14 mouse cellular contexts compared by ENCODE assay signal in genomic region chr15:67249147-67249546, GRCm38 (mm10).
A peak's percentile ranks its signal among the peaks of the same experiment; 100 is the strongest.
DNase-seq lines count a peak whose midpoint lies in the region; ATAC-seq lines count a peak whose summit lies in the region.
"Had no signal": no experiment of that assay in that cellular context is flagged by ENCODE, and none has a peak within 500 bp of the region (broad histone marks: within the 10 kb centered on the region; RNA-seq: fewer than 3 reads in every experiment).

No protein-coding gene starts in this region.

- no peak overlapping the region for H3K27ac ChIP-seq in forebrain, embryonic 16.5 days (ENCODE audit: low read length)
- H3K27ac ChIP-seq in forebrain, embryonic 10.5 days = no peak overlapping the region
- no peak overlapping the region for H3K27ac ChIP-seq in hindbrain, embryonic 15.5 days (replicated peaks)
- no peak overlapping the region for H3K27ac ChIP-seq in hindbrain, embryonic 12.5 days
- H3K27ac ChIP-seq: embryonic facial prominence, embryonic 13.5 days; kidney, embryonic 15.5 days; lung, embryonic 15.5 days had no signal

- no peak for DNase-seq in forebrain, embryonic 10.5 days (ENCODE audit: extremely low spot score, low spot score)
- DNase-seq in right cerebral cortex, postnatal 10 days (ENCODE audit: low spot score in 2 of 2) = peak; percentile 25 to 35
- DNase-seq in right cerebral cortex, postnatal 25 days = no peak
- DNase-seq in spleen, adult 18-20 months = no peak
- DNase-seq: B cell, adult 2 months; cerebellum, adult 9-10 months had no signal

- H3K36me3 ChIP-seq in forebrain, embryonic 16.5 days (ENCODE audit: control insufficient read depth, insufficient read depth) = no peaks in the 10 kb centered on the region
- H3K36me3 ChIP-seq in forebrain, embryonic 10.5 days (replicated peaks) = no peaks in the 10 kb centered on the region
- H3K36me3 ChIP-seq in hindbrain, embryonic 15.5 days = no peaks in the 10 kb centered on the region
- no peaks in the 10 kb centered on the region for H3K36me3 ChIP-seq in hindbrain, embryonic 12.5 days
- H3K36me3 ChIP-seq: embryonic facial prominence, embryonic 13.5 days; kidney, embryonic 15.5 days; lung, embryonic 15.5 days had no signal

- no peak overlapping the region for H3K4me3 ChIP-seq in forebrain, embryonic 16.5 days (replicated peaks; ENCODE audit: low read length)
- H3K4me3 ChIP-seq in forebrain, embryonic 10.5 days = no peak overlapping the region
- H3K4me3 ChIP-seq in hindbrain, embryonic 15.5 days = no peak overlapping the region
- no peak overlapping the region for H3K4me3 ChIP-seq in hindbrain, embryonic 12.5 days
- H3K4me3 ChIP-seq: embryonic facial prominence, embryonic 13.5 days; kidney, embryonic 15.5 days; lung, embryonic 15.5 days had no signal

- H3K4me1 ChIP-seq in forebrain, embryonic 16.5 days (replicated peaks; ENCODE audit: control insufficient read depth, insufficient read depth, low read length) = peaks cover 23% of the 10 kb centered on the region
- peaks cover 24% of the 10 kb centered on the region for H3K4me1 ChIP-seq in forebrain, embryonic 10.5 days
- H3K4me1 ChIP-seq in hindbrain, embryonic 15.5 days (replicated peaks) = peaks cover 16% of the 10 kb centered on the region
- peaks cover 21% of the 10 kb centered on the region for H3K4me1 ChIP-seq in hindbrain, embryonic 12.5 days
- H3K4me1 ChIP-seq: embryonic facial prominence, embryonic 13.5 days; kidney, embryonic 15.5 days; lung, embryonic 15.5 days had no signal

- 25% methylated on average over 4 of the region's 4 CpGs for WGBS in forebrain, embryonic 16.5 days
- WGBS in forebrain, embryonic 10.5 days = 44% methylated on average over 4 of the region's 4 CpGs
- 28% methylated on average over 4 of the region's 4 CpGs for WGBS in hindbrain, embryonic 15.5 days
- 39% methylated on average over 4 of the region's 4 CpGs for WGBS in hindbrain, embryonic 12.5 days

- no peak overlapping the region for H3K9ac ChIP-seq in forebrain, embryonic 16.5 days (replicated peaks; ENCODE audit: low read depth, low read length)
- H3K9ac ChIP-seq in hindbrain, embryonic 15.5 days = no peak overlapping the region
- no peak overlapping the region for H3K9ac ChIP-seq in hindbrain, embryonic 12.5 days
- H3K9ac ChIP-seq: embryonic facial prominence, embryonic 13.5 days; kidney, embryonic 15.5 days; lung, embryonic 15.5 days had no signal

- ATAC-seq in forebrain, embryonic 16.5 days = peak; percentile 10; the same call in 1 of the 2 replicates
- ATAC-seq in hindbrain, embryonic 15.5 days (ENCODE audit: low FRiP score, low read depth) = peak; percentile 66; the same call in 1 of the 2 replicates
- ATAC-seq in hindbrain, embryonic 12.5 days (ENCODE audit: low FRiP score) = no peak
- ATAC-seq in erythroid progenitor cell, adult 5-6 weeks (replicated peaks; ENCODE audit: low FRiP score, poor library complexity, severe bottlenecking) = no peak

- H3K4me2 ChIP-seq in forebrain, embryonic 16.5 days (ENCODE audit: low read length) = no peak overlapping the region
- no peak overlapping the region for H3K4me2 ChIP-seq in hindbrain, embryonic 15.5 days
- no peak overlapping the region for H3K4me2 ChIP-seq in hindbrain, embryonic 12.5 days (replicated peaks)
- H3K4me2 ChIP-seq: embryonic facial prominence, embryonic 13.5 days; kidney, embryonic 15.5 days; liver, embryonic 11.5 days; lung, embryonic 15.5 days had no signal

- H3K9me3 ChIP-seq in forebrain, embryonic 16.5 days (ENCODE audit: control insufficient read depth, low read length) = no peaks in the 10 kb centered on the region
- H3K9me3 ChIP-seq in forebrain, embryonic 10.5 days = no peaks in the 10 kb centered on the region
- H3K9me3 ChIP-seq in hindbrain, embryonic 15.5 days = no peaks in the 10 kb centered on the region
- no peaks in the 10 kb centered on the region for H3K9me3 ChIP-seq in hindbrain, embryonic 12.5 days (replicated peaks)
- H3K9me3 ChIP-seq: embryonic facial prominence, embryonic 13.5 days; kidney, embryonic 15.5 days; lung, embryonic 15.5 days had no signal

- H3K27me3 ChIP-seq in forebrain, embryonic 16.5 days (replicated peaks; ENCODE audit: control insufficient read depth, insufficient read depth, low read length) = peaks cover 12% of the 10 kb centered on the region
- H3K27me3 ChIP-seq in forebrain, embryonic 10.5 days (ENCODE audit: poor library complexity, severe bottlenecking) = peaks cover 68% of the 10 kb centered on the region
- no peaks in the 10 kb centered on the region for H3K27me3 ChIP-seq in hindbrain, embryonic 15.5 days
- H3K27me3 ChIP-seq in hindbrain, embryonic 12.5 days = no peaks in the 10 kb centered on the region
- H3K27me3 ChIP-seq: embryonic facial prominence, embryonic 13.5 days; kidney, embryonic 15.5 days; lung, embryonic 15.5 days had no signal

Comparison
In these comparisons a context has a peak if more than half of its experiments do, and no peak if none do; other contexts are left out.
1. ATAC-seq: peak in forebrain, embryonic 16.5 days (single experiment) and hindbrain, embryonic 15.5 days (single experiment); none in hindbrain, embryonic 12.5 days (single experiment) and erythroid progenitor cell, adult 5-6 weeks (single experiment).
2. DNase-seq: peak in right cerebral cortex, postnatal 10 days (2 of 2); none in forebrain, embryonic 10.5 days (single experiment), right cerebral cortex, postnatal 25 days (single experiment) and spleen, adult 18-20 months (0 of 2).